In genomic region chr7:25619722-25619991, GRCm38 (mm10) we compare ENCODE assay signal across 9 mouse cellular contexts. TPM values are rescaled to one million over a fixed set of nuclear protein-coding genes. Genes with fewer than 3 reads are reported as not detected.
DNase-seq lines count a peak whose midpoint lies in the region; ATAC-seq lines count a peak whose summit lies in the region.
"Had no signal": no experiment of that assay in that cellular context is flagged by ENCODE, and none has a peak within 500 bp of the region (broad histone marks: within the 10 kb centered on the region; RNA-seq: fewer than 3 reads in every experiment).

No protein-coding gene starts in this region.

- no peak for DNase-seq in neural tube, embryonic 11.5 days (ENCODE audit: low spot score)
- DNase-seq in neural tube, embryonic 10.5 days (ENCODE audit: extremely low spot score, low spot score): no peak
- no peak for DNase-seq in layer of hippocampus, postnatal 10 days (ENCODE audit: low spot score in 2 of 2)

- H3K36me3 ChIP-seq in erythroblast, embryonic 14.5 days (ENCODE audit: control insufficient read depth): peaks cover 21% of the 10 kb centered on the region
- no peaks in the 10 kb centered on the region for H3K36me3 ChIP-seq in neural tube, embryonic 11.5 days (ENCODE audit: control insufficient read depth, insufficient read depth, low read length)
- peaks cover 33% of the 10 kb centered on the region for H3K36me3 ChIP-seq in limb, embryonic 13.5 days
- H3K36me3 ChIP-seq in stomach, embryonic 14.5 days (ENCODE audit: control insufficient read depth, insufficient read depth, low read length): peaks cover 8% of the 10 kb centered on the region; the same call in 1 of the 2 replicates

- no peak for ATAC-seq in erythroblast, adult 5-6 weeks (replicated peaks; ENCODE audit: low FRiP score, poor library complexity, severe bottlenecking)
- no peak for ATAC-seq in neural tube, embryonic 11.5 days (ENCODE audit: insufficient read depth, low FRiP score, low TSS enrichment)
- no peak for ATAC-seq in limb, embryonic 13.5 days (ENCODE audit: low FRiP score, low read depth)
- ATAC-seq in stomach, embryonic 14.5 days (ENCODE audit: insufficient number of reproducible peaks, insufficient read depth, low FRiP score, low read depth): no peak
- ATAC-seq in granulocyte monocyte progenitor cell, adult 5-6 weeks (replicated peaks; ENCODE audit: poor library complexity, severe bottlenecking): no peak

- H3K27ac ChIP-seq in neural tube, embryonic 11.5 days (ENCODE audit: low read depth, low read length): no peak overlapping the region
- H3K27ac ChIP-seq in limb, embryonic 13.5 days: no peak overlapping the region
- no peak overlapping the region for H3K27ac ChIP-seq in stomach, embryonic 14.5 days (ENCODE audit: low read length)

- H3K9me3 ChIP-seq in erythroblast, embryonic 14.5 days (ENCODE audit: control insufficient read depth, low read length): no peaks in the 10 kb centered on the region
- H3K9me3 ChIP-seq in neural tube, embryonic 11.5 days (ENCODE audit: control insufficient read depth, low read length): no peaks in the 10 kb centered on the region
- no peaks in the 10 kb centered on the region for H3K9me3 ChIP-seq in limb, embryonic 13.5 days
- H3K9me3 ChIP-seq in stomach, embryonic 14.5 days (ENCODE audit: control insufficient read depth, low read depth, low read length): no peaks in the 10 kb centered on the region

- H3K9ac ChIP-seq in neural tube, embryonic 11.5 days (ENCODE audit: low read length): peak overlapping the region; percentile 35; the same call in 1 of the 2 replicates
- peak overlapping the region; percentile 68 for H3K9ac ChIP-seq in limb, embryonic 13.5 days
- H3K9ac ChIP-seq in stomach, embryonic 14.5 days (replicated peaks; ENCODE audit: low read depth, low read length): 0 out of 2 replicates have a peak overlapping the region, but pooled peaks have one; percentile 23

- WGBS in neural tube, embryonic 11.5 days: 24% methylated on average over 5 of the region's 5 CpGs
- 21% methylated on average over 5 of the region's 5 CpGs for WGBS in limb, embryonic 13.5 days
- WGBS in stomach, embryonic 14.5 days: 19% methylated on average over 5 of the region's 5 CpGs

- H3K4me2 ChIP-seq in neural tube, embryonic 11.5 days (ENCODE audit: low read depth): peak overlapping the region; percentile 57
- H3K4me2 ChIP-seq in limb, embryonic 13.5 days (replicated peaks): peak overlapping the region; percentile 72
- H3K4me2 ChIP-seq in stomach, embryonic 14.5 days (replicated peaks; ENCODE audit: low read depth, low read length): peak overlapping the region; percentile 59

- H3K27me3 ChIP-seq in erythroblast, embryonic 14.5 days (ENCODE audit: control insufficient read depth): no peaks in the 10 kb centered on the region
- no peaks in the 10 kb centered on the region for H3K27me3 ChIP-seq in neural tube, embryonic 11.5 days (ENCODE audit: control insufficient read depth, insufficient read depth, low read length)
- no peaks in the 10 kb centered on the region for H3K27me3 ChIP-seq in limb, embryonic 13.5 days
- H3K27me3 ChIP-seq in stomach, embryonic 14.5 days (ENCODE audit: control insufficient read depth, insufficient read depth, low read length): no peaks in the 10 kb centered on the region

- peak overlapping the region; percentile 83 for H3K4me3 ChIP-seq in erythroblast, embryonic 14.5 days (replicated peaks)
- peak overlapping the region; percentile 36 for H3K4me3 ChIP-seq in neural tube, embryonic 11.5 days (ENCODE audit: low read depth, low read length)
- peak overlapping the region; percentile 71 for H3K4me3 ChIP-seq in limb, embryonic 13.5 days
- H3K4me3 ChIP-seq in stomach, embryonic 14.5 days (ENCODE audit: low read depth, low read length): peak overlapping the region; percentile 45

- H3K4me1 ChIP-seq in erythroblast, embryonic 14.5 days (ENCODE audit: control insufficient read depth): peaks cover 17% of the 10 kb centered on the region
- no peaks in the 10 kb centered on the region for H3K4me1 ChIP-seq in neural tube, embryonic 11.5 days (ENCODE audit: control insufficient read depth, insufficient read depth, low read length)
- H3K4me1 ChIP-seq in limb, embryonic 13.5 days: peaks cover 7% of the 10 kb centered on the region
- 0 out of 2 replicates have a peak, but pooled peaks cover 4% of the 10 kb centered on the region for H3K4me1 ChIP-seq in stomach, embryonic 14.5 days (ENCODE audit: control insufficient read depth, insufficient read depth, low read length)

RNA-seq across cellular contexts. Expression of gene Dmac2, which starts 0.4 kb away (rescaled TPM):
- 0.73 and 1.1 TPM in 2 replicates for polyA plus RNA-seq in erythroblast, embryonic 14.5 days (2012)
- total RNA-seq in erythroblast, adult 5-6 weeks (2015; ENCODE audit: low replicate concordance): 4.6 and 7.3 TPM in 2 replicates
- total RNA-seq in erythroblast, adult 5-6 weeks (2017; ENCODE audit: low replicate concordance): 2.5 and 4.1 TPM in 2 replicates
- polyA plus RNA-seq in neural tube, embryonic 11.5 days (2014; fragmentation: Nextera tagmentation; extraction: Ambion mirVana): 22.4 and 23.2 TPM in 2 replicates
- 37.3 and 39.6 TPM in 2 replicates for polyA plus RNA-seq in limb, embryonic 13.5 days (2015; fragmentation: Nextera tagmentation; extraction: Ambion mirVana)
- 39.0 and 44.9 TPM in 2 replicates for polyA plus RNA-seq in stomach, embryonic 14.5 days (2014; fragmentation: Nextera tagmentation; extraction: Ambion mirVana)
- total RNA-seq in granulocyte monocyte progenitor cell, adult 5-6 weeks (2014; fragmentation: Nextera tagmentation): 36.0 and 41.9 TPM in 2 replicates
- 35.6 and 39.0 TPM in 2 replicates for total RNA-seq in granulocyte monocyte progenitor cell, adult 5-6 weeks (2017)
- total RNA-seq in layer of hippocampus, postnatal 10 days (2021): 10 to 100 TPM; 27.3 to 29.8 TPM

RNA-seq across cellular contexts. Expression of gene Erich4, which starts 4.0 kb away (rescaled TPM):
- polyA plus RNA-seq in erythroblast, embryonic 14.5 days (2012): not detected in 2 replicates
- not detected in 2 replicates for total RNA-seq in erythroblast, adult 5-6 weeks (2015; ENCODE audit: low replicate concordance)
- total RNA-seq in erythroblast, adult 5-6 weeks (2017; ENCODE audit: low replicate concordance): not detected in 2 replicates
- polyA plus RNA-seq in neural tube, embryonic 11.5 days (2014; fragmentation: Nextera tagmentation; extraction: Ambion mirVana): not detected in 2 replicates
- not detected in 2 replicates for polyA plus RNA-seq in limb, embryonic 13.5 days (2015; fragmentation: Nextera tagmentation; extraction: Ambion mirVana)
- not detected in 2 replicates for polyA plus RNA-seq in stomach, embryonic 14.5 days (2014; fragmentation: Nextera tagmentation; extraction: Ambion mirVana)
- total RNA-seq in granulocyte monocyte progenitor cell, adult 5-6 weeks (2014; fragmentation: Nextera tagmentation): not detected in 2 replicates
- not detected in 2 replicates for total RNA-seq in granulocyte monocyte progenitor cell, adult 5-6 weeks (2017)
- total RNA-seq in layer of hippocampus, postnatal 10 days (2021): not detected
- total RNA-seq: left cerebral cortex, postnatal 36 days had no signal

RNA-seq across cellular contexts. Expression of gene B3gnt8, which starts 6.8 kb away (rescaled TPM):
- polyA plus RNA-seq in erythroblast, embryonic 14.5 days (2012): 0.10 and 0.23 TPM in 2 replicates
- 1.9 and 2.5 TPM in 2 replicates for total RNA-seq in erythroblast, adult 5-6 weeks (2015; ENCODE audit: low replicate concordance)
- 0.98 and 5.8 TPM in 2 replicates for total RNA-seq in erythroblast, adult 5-6 weeks (2017; ENCODE audit: low replicate concordance)
- 0.88 and 1.7 TPM in 2 replicates for polyA plus RNA-seq in neural tube, embryonic 11.5 days (2014; fragmentation: Nextera tagmentation; extraction: Ambion mirVana)
- 4.3 and 5.1 TPM in 2 replicates for polyA plus RNA-seq in limb, embryonic 13.5 days (2015; fragmentation: Nextera tagmentation; extraction: Ambion mirVana)
- polyA plus RNA-seq in stomach, embryonic 14.5 days (2014; fragmentation: Nextera tagmentation; extraction: Ambion mirVana): 6.2 and 6.5 TPM in 2 replicates
- total RNA-seq in granulocyte monocyte progenitor cell, adult 5-6 weeks (2014; fragmentation: Nextera tagmentation): 18.7 and 26.1 TPM in 2 replicates
- 14.6 and 22.9 TPM in 2 replicates for total RNA-seq in granulocyte monocyte progenitor cell, adult 5-6 weeks (2017)
- total RNA-seq in layer of hippocampus, postnatal 10 days (2021): 1 to 10 TPM; 2.8 to 3.1 TPM

RNA-seq across cellular contexts. Expression of gene Bckdha, which starts 39.1 kb away (rescaled TPM):
- polyA plus RNA-seq in erythroblast, embryonic 14.5 days (2012): 2.4 and 3.2 TPM in 2 replicates
- 2.5 and 17.9 TPM in 2 replicates for total RNA-seq in erythroblast, adult 5-6 weeks (2015; ENCODE audit: low replicate concordance)
- 4.3 and 5.2 TPM in 2 replicates for total RNA-seq in erythroblast, adult 5-6 weeks (2017; ENCODE audit: low replicate concordance)
- 38.2 and 43.2 TPM in 2 replicates for polyA plus RNA-seq in neural tube, embryonic 11.5 days (2014; fragmentation: Nextera tagmentation; extraction: Ambion mirVana)
- 61.6 and 65.0 TPM in 2 replicates for polyA plus RNA-seq in limb, embryonic 13.5 days (2015; fragmentation: Nextera tagmentation; extraction: Ambion mirVana)
- 48.6 and 52.2 TPM in 2 replicates for polyA plus RNA-seq in stomach, embryonic 14.5 days (2014; fragmentation: Nextera tagmentation; extraction: Ambion mirVana)
- 42.3 and 76.3 TPM in 2 replicates for total RNA-seq in granulocyte monocyte progenitor cell, adult 5-6 weeks (2014; fragmentation: Nextera tagmentation)
- total RNA-seq in granulocyte monocyte progenitor cell, adult 5-6 weeks (2017): 59.8 and 64.6 TPM in 2 replicates
- total RNA-seq in layer of hippocampus, postnatal 10 days (2021): 10 to 100 TPM; 33.2 to 36.1 TPM

RNA-seq across cellular contexts. Expression of gene Exosc5, which starts 39.3 kb away (rescaled TPM):
- 11.8 and 15.6 TPM in 2 replicates for polyA plus RNA-seq in erythroblast, embryonic 14.5 days (2012)
- 5.4 and 13.8 TPM in 2 replicates for total RNA-seq in erythroblast, adult 5-6 weeks (2015; ENCODE audit: low replicate concordance)
- total RNA-seq in erythroblast, adult 5-6 weeks (2017; ENCODE audit: low replicate concordance): 3.6 and 10.1 TPM in 2 replicates
- polyA plus RNA-seq in neural tube, embryonic 11.5 days (2014; fragmentation: Nextera tagmentation; extraction: Ambion mirVana): 49.8 and 54.4 TPM in 2 replicates
- polyA plus RNA-seq in limb, embryonic 13.5 days (2015; fragmentation: Nextera tagmentation; extraction: Ambion mirVana): 73.1 and 73.4 TPM in 2 replicates
- 72.9 and 83.0 TPM in 2 replicates for polyA plus RNA-seq in stomach, embryonic 14.5 days (2014; fragmentation: Nextera tagmentation; extraction: Ambion mirVana)
- 84.1 and 154 TPM in 2 replicates for total RNA-seq in granulocyte monocyte progenitor cell, adult 5-6 weeks (2014; fragmentation: Nextera tagmentation)
- total RNA-seq in granulocyte monocyte progenitor cell, adult 5-6 weeks (2017): 73.1 and 81.3 TPM in 2 replicates
- 10 to 100 TPM; 22.6 to 29.4 TPM for total RNA-seq in layer of hippocampus, postnatal 10 days (2021)

Comparison
In these comparisons a context has a peak if more than half of its experiments do, and no peak if none do; other contexts are left out.
1. RNA of gene Dmac2, which starts 0.4 kb away (polyA plus RNA-seq): 39.0 to 44.9 TPM in stomach, embryonic 14.5 days, 37.3 to 39.6 TPM in limb, embryonic 13.5 days and 22.4 to 23.2 TPM in neural tube, embryonic 11.5 days; 0.73 to 1.1 TPM in erythroblast, embryonic 14.5 days; every median in the first group is over 10 times any median in the second.
2. Peak in every context shown above with its lines, with median percentiles within 50 percentile points of each other: H3K4me3 ChIP-seq, H3K4me2 ChIP-seq and H3K9ac ChIP-seq.